Mouse (Mus musculus) layer of hippocampus, postnatal 25 days (tissue): Measurements from ENCODE around the gene Stk19. TPM values are rescaled to one million over a fixed set of nuclear protein-coding genes. Genes with fewer than 3 reads are reported as not detected.
"Not testable (repeated sequence)": the region's sequence is repeated elsewhere in the genome, so short reads cannot be mapped to it uniquely, and the experiment has no call there.

Source experiments
- DNase-seq, 2 experiments: peaks; one replicate each; pipeline ENCODE4 v3.0.0; 2022; ENCODE audit warnings: mixed read lengths in 2 of 2, low spot score in 1 of 2; ENCODE audit errors: extremely low spot score in 1 of 2
- total RNA-seq, 2 experiments: library from RNA; stranded (reverse); gene quantifications; 2 replicates each; pipeline ENCODE4 v1.2.3; 2021

The Stk19 gene
- total RNA-seq, 2 experiments from 2014 or later = 57.3 to 59.8 TPM

- DNase-seq = no peak
Observed at GRCm38 (mm10) chr17:34844884-34845283, 8.1 kb upstream of the Stk19 start.

- no peak for DNase-seq
Observed at GRCm38 (mm10) chr17:34840736-34841307, 4.1 kb upstream of the Stk19 start.

GRCm38 (mm10) chr17:34838785-34839184 is 2.0 kb upstream of the Stk19 start:
- no peak for DNase-seq

GRCm38 (mm10) chr17:34837464-34838324 is 949 bp upstream of the Stk19 start:
- no peak for DNase-seq

- DNase-seq = no peak
Observed at GRCm38 (mm10) chr17:34836155-34836855, 440 bp downstream of the Stk19 start.

- DNase-seq = not testable (repeated sequence)
Observed at GRCm38 (mm10) chr17:34830776-34831175, 6.0 kb downstream of the Stk19 start.

GRCm38 (mm10) chr17:34814818-34815370 is 21.9 kb downstream of the Stk19 start:
- no peak for DNase-seq

- peak; percentile 38 to 64 for DNase-seq
Observed at GRCm38 (mm10) chr17:34813747-34814146, 23.0 kb downstream of the Stk19 start.

GRCm38 (mm10) chr17:34811275-34811674 is 25.5 kb downstream of the Stk19 start:
- DNase-seq = no peak

- DNase-seq = not testable (repeated sequence)
Observed at GRCm38 (mm10) chr17:34810811-34811210, 25.9 kb downstream of the Stk19 start.

GRCm38 (mm10) chr17:34810411-34810810 is 26.3 kb downstream of the Stk19 start:
- DNase-seq = not testable (repeated sequence)

- DNase-seq = no peak
Observed at GRCm38 (mm10) chr17:34808599-34809205, 28.0 kb downstream of the Stk19 start.

- no peak for DNase-seq
Observed at GRCm38 (mm10) chr17:34807176-34807575, 29.6 kb downstream of the Stk19 start.

GRCm38 (mm10) chr17:34804871-34805562 is 31.7 kb downstream of the Stk19 start:
- DNase-seq = no peak

GRCm38 (mm10) chr17:34804301-34804700 is 32.4 kb downstream of the Stk19 start, which contains the start of gene Cyp21a1:
Gene Cyp21a1 (minus strand): TSS chr17:34804561.
- not testable (repeated sequence) for DNase-seq

- DNase-seq = not testable (repeated sequence)
Observed at GRCm38 (mm10) chr17:34803367-34803766, 33.4 kb downstream of the Stk19 start.

GRCm38 (mm10) chr17:34802756-34803155 is 34.0 kb downstream of the Stk19 start:
- DNase-seq = not testable (repeated sequence)

GRCm38 (mm10) chr17:34800781-34801305 is 35.9 kb downstream of the Stk19 start:
- DNase-seq = not testable (repeated sequence)

- DNase-seq = no peak
Observed at GRCm38 (mm10) chr17:34799531-34799925, 37.2 kb downstream of the Stk19 start.
